Mouse (Mus musculus) liver, embryonic 12.5 days (tissue): ENCODE data around the gene Nrm. TPM values are rescaled to one million over a fixed set of nuclear protein-coding genes. Genes with fewer than 3 reads are reported as not detected.

Experiments
- microRNA-seq: library from miRNA; unstranded; fragments of <30 nt; microRNA quantifications from one replicate; pipeline ENCODE4, GENCODE M21; 2017
- polyA plus RNA-seq: library from polyadenylated mRNA; unstranded; fragments of >200 nt; fragmentation: Nextera tagmentation; extraction: Ambion mirVana; gene quantifications from 2 replicates; pipeline ENCODE4 v1.2.1, GENCODE M21; 2016

Gene Nrm
- polyA plus RNA-seq, 1 experiment from 2014 or later = 29.8 TPM

Small RNAs within 50 kb of the gene (microRNA-seq; reads per million reads assigned to microRNA genes)
- gene Gm28033 = 1.4 reads per million

Other genes starting within 250 kb of the Nrm start
- not detected in 2 replicates for gene Gm9573, start 234.7 kb upstream of the Nrm start, polyA plus RNA-seq
- gene Mucl3, start 217.6 kb upstream of the Nrm start, polyA plus RNA-seq = 0.05 TPM in 1 of 2 replicates, not detected in the other
- gene Vars2, start 193.7 kb upstream of the Nrm start, polyA plus RNA-seq = 10.7 and 11.8 TPM in 2 replicates
- gene Gtf2h4, start 187.6 kb upstream of the Nrm start, polyA plus RNA-seq = 38.3 and 44.0 TPM in 2 replicates
- 5.7 and 6.1 TPM in 2 replicates for gene Ddr1, start 156.7 kb upstream of the Nrm start, polyA plus RNA-seq
- 16.8 and 19.9 TPM in 2 replicates for gene Ier3, start 39.6 kb upstream of the Nrm start, polyA plus RNA-seq
- 38.0 and 43.1 TPM in 2 replicates for gene Flot1, start 38.1 kb upstream of the Nrm start, polyA plus RNA-seq
- gene Tubb5, start 23.0 kb upstream of the Nrm start, polyA plus RNA-seq = 577 and 600 TPM in 2 replicates
- 14.2 and 15.0 TPM in 2 replicates for gene Mdc1, start 19.8 kb upstream of the Nrm start, polyA plus RNA-seq
- 11.9 and 12.6 TPM in 2 replicates for gene Ppp1r18, start 4.3 kb downstream of the Nrm start, polyA plus RNA-seq
- gene Dhx16, start 18.5 kb downstream of the Nrm start, polyA plus RNA-seq = 50.7 and 52.8 TPM in 2 replicates
- gene 2310061I04Rik, start 36.1 kb downstream of the Nrm start, polyA plus RNA-seq = 20.2 and 20.9 TPM in 2 replicates
- gene Atat1, start 48.8 kb downstream of the Nrm start, polyA plus RNA-seq = 15.0 and 16.8 TPM in 2 replicates
- gene Mrps18b, start 55.1 kb downstream of the Nrm start, polyA plus RNA-seq = 113 and 123 TPM in 2 replicates
- 29.0 and 32.8 TPM in 2 replicates for gene Ppp1r10, start 55.1 kb downstream of the Nrm start, polyA plus RNA-seq
- 90.2 and 90.5 TPM in 2 replicates for gene Abcf1, start 108.4 kb downstream of the Nrm start, polyA plus RNA-seq
- 23.7 and 25.1 TPM in 2 replicates for gene Gnl1, start 118.5 kb downstream of the Nrm start, polyA plus RNA-seq
- gene Prr3, start 118.9 kb downstream of the Nrm start, polyA plus RNA-seq = 12.6 and 13.7 TPM in 2 replicates
- gene H2-T24, start 159.2 kb downstream of the Nrm start, polyA plus RNA-seq = 4.6 and 5.7 TPM in 2 replicates
- gene H2-T23, start 171.5 kb downstream of the Nrm start, polyA plus RNA-seq = 19.5 and 20.5 TPM in 2 replicates
- 7.5 and 8.4 TPM in 2 replicates for gene H2-T22, start 181.4 kb downstream of the Nrm start, polyA plus RNA-seq
- not detected in 2 replicates for gene Gm6034, start 181.6 kb downstream of the Nrm start, polyA plus RNA-seq
- gene Gm11127, start 197.1 kb downstream of the Nrm start, polyA plus RNA-seq = not detected in 2 replicates